Mouse (Mus musculus) megakaryocyte, adult 5-6 weeks (primary cell): Measurements from ENCODE around the gene Creb5. TPM values are rescaled to one million over a fixed set of nuclear protein-coding genes. Genes with fewer than 3 reads are reported as not detected.

Experiments used
- ATAC-seq: 2 replicates; pipeline ENCODE4 v1.8.0; 2016; ENCODE audit warnings: mild to moderate bottlenecking, inconsistent platforms; ENCODE audit not compliant: poor library complexity, severe bottlenecking
- total RNA-seq, 2 experiments: library from RNA; stranded (forward) in 1 of 2; stranded (reverse) in 1 of 2; fragments of 153-499, 151-499 nt in 1 of 2; fragments of 221-1000, 200-1000 nt in 1 of 2; gene quantifications; 2 replicates each; pipeline versions ENCODE4 v1.2.3 to v1.2.4; 2015 to 2017

Gene Creb5
- total RNA-seq, 2 experiments from 2014 or later, result 0.04 to 0.07 TPM

GRCm38 (mm10) chr6:53580346-53580745 is 293.3 kb downstream of the Creb5 start:
- ATAC-seq, result no peak

GRCm38 (mm10) chr6:53583234-53583875 is 296.3 kb downstream of the Creb5 start:
- ATAC-seq, result no peak

- peak; percentile 62; the same call in 1 of the 2 replicates for ATAC-seq
These were observed 297.8 kb downstream of the Creb5 start for GRCm38 (mm10) chr6:53584718-53585405.

GRCm38 (mm10) chr6:53589746-53590145 is 302.7 kb downstream of the Creb5 start:
- peak; percentile 80 for ATAC-seq

- ATAC-seq, result peak; percentile 81
These were observed 305.2 kb downstream of the Creb5 start for GRCm38 (mm10) chr6:53592230-53592629.

GRCm38 (mm10) chr6:53593603-53594002 is 306.5 kb downstream of the Creb5 start:
- no peak for ATAC-seq

GRCm38 (mm10) chr6:53594316-53594715 is 307.2 kb downstream of the Creb5 start:
- no peak for ATAC-seq

GRCm38 (mm10) chr6:53596402-53596801 is 309.3 kb downstream of the Creb5 start:
- ATAC-seq, result no peak

GRCm38 (mm10) chr6:53603041-53603440 is 316.0 kb downstream of the Creb5 start:
- no peak for ATAC-seq

GRCm38 (mm10) chr6:53603695-53604094 is 316.6 kb downstream of the Creb5 start:
- ATAC-seq, result no peak

- ATAC-seq, result no peak
These were observed 317.3 kb downstream of the Creb5 start for GRCm38 (mm10) chr6:53604386-53604785.

- no peak for ATAC-seq
These were observed 318.1 kb downstream of the Creb5 start for GRCm38 (mm10) chr6:53605184-53605583.

GRCm38 (mm10) chr6:53611451-53611945 is 324.4 kb downstream of the Creb5 start:
- ATAC-seq, result no peak

- ATAC-seq, result no peak
These were observed 325.6 kb downstream of the Creb5 start for GRCm38 (mm10) chr6:53612681-53613080.

- ATAC-seq, result no peak
These were observed 328.6 kb downstream of the Creb5 start for GRCm38 (mm10) chr6:53615440-53616211.

GRCm38 (mm10) chr6:53618164-53618563 is 331.1 kb downstream of the Creb5 start:
- no peak for ATAC-seq

GRCm38 (mm10) chr6:53619676-53620075 is 332.6 kb downstream of the Creb5 start:
- no peak for ATAC-seq

GRCm38 (mm10) chr6:53621295-53621694 is 334.2 kb downstream of the Creb5 start:
- ATAC-seq, result no peak

GRCm38 (mm10) chr6:53624455-53625276 is 337.6 kb downstream of the Creb5 start:
- no peak for ATAC-seq

GRCm38 (mm10) chr6:53626044-53626443 is 339.0 kb downstream of the Creb5 start:
- no peak for ATAC-seq

GRCm38 (mm10) chr6:53628714-53629113 is 341.6 kb downstream of the Creb5 start:
- ATAC-seq, result no peak
